Mouse (Mus musculus) heart, embryonic 11.5 days (tissue): Measurements from ENCODE around the gene Ppp1r37. TPM values are rescaled to one million over a fixed set of nuclear protein-coding genes. Genes with fewer than 3 reads are reported as not detected.

Experiments
- ATAC-seq: fragments of 200-750 bp; cut with Nextera tagmentation; replicated peaks from 2 replicates; pipeline ENCODE4 v1.8.0; 2017; ENCODE audit warnings: moderate library complexity; ENCODE audit not compliant: insufficient number of reproducible peaks, low FRiP score, low TSS enrichment
- H3K27ac ChIP-seq: fragments of 300-500 bp; sonication (generic); 2 replicates; pipeline ENCODE4 v1.5.1; 2014; ENCODE audit warnings: mild to moderate bottlenecking, low read depth, low read length
- H3K27me3 ChIP-seq: fragments of 300-500 bp; sonication (generic); 2 replicates; pipeline ENCODE4 v1.6.1; 2014; ENCODE audit warnings: mild to moderate bottlenecking, low read length, mixed read lengths; ENCODE audit not compliant: control insufficient read depth, insufficient read depth
- H3K36me3 ChIP-seq: fragments of 300-500 bp; sonication (generic); 2 replicates; pipeline ENCODE4 v1.6.1; 2014; ENCODE audit warnings: mild to moderate bottlenecking, low read length, moderate library complexity, mixed read lengths; ENCODE audit not compliant: control insufficient read depth, insufficient read depth
- H3K4me1 ChIP-seq: fragments of 300-500 bp; sonication (generic); 2 replicates; pipeline ENCODE4 v1.6.1; 2014; ENCODE audit warnings: low read length; ENCODE audit not compliant: control insufficient read depth, insufficient read depth
- H3K4me2 ChIP-seq: fragments of 300-500 bp; sonication (generic); 2 replicates; pipeline ENCODE4 v1.6.1; 2014; ENCODE audit warnings: mild to moderate bottlenecking, moderate library complexity
- H3K4me3 ChIP-seq: fragments of 300-500 bp; sonication (generic); 2 replicates; pipeline ENCODE4 v1.5.1; 2014; ENCODE audit warnings: low read depth, low read length
- H3K9ac ChIP-seq: fragments of 300-500 bp; sonication (generic); 2 replicates; pipeline ENCODE4 v1.6.1; 2014; ENCODE audit warnings: mild to moderate bottlenecking, low read depth, low read length, moderate library complexity
- H3K9me3 ChIP-seq: fragments of 300-500 bp; sonication (generic); replicated peaks from 2 replicates; pipeline ENCODE4 v1.6.1; 2016; ENCODE audit warnings: low read length; ENCODE audit not compliant: control insufficient read depth
- WGBS: fragments of 180-500 bp; shearing (Covaris S2); extraction: QIAGEN DNeasy Blood & Tissue Kit; methylation state at CpG from one replicate; pipeline ENCODE4 v1.1.7; 2014; ENCODE audit not compliant: insufficient replicate concordance; 5-methylcytosine and 5-hydroxymethylcytosine counted together
- polyA plus RNA-seq: library from polyadenylated mRNA; unstranded; fragments of >200 nt; fragmentation: Nextera tagmentation; extraction: Ambion mirVana; gene quantifications from 2 replicates; pipeline ENCODE4 v1.2.1, GENCODE M21; 2014

Gene Ppp1r37
- polyA plus RNA-seq, 1 experiment from 2014 or later: 5.2 TPM

- ATAC-seq: no peak
- Histone ChIP-seq H3K27ac (no peak overlapping the region), H3K9ac (no peak overlapping the region), H3K27me3 (peaks cover 26% of the 10 kb centered on the region), H3K9me3 (no peaks in the 10 kb centered on the region), H3K4me1 (0 out of 2 replicates have a peak, but pooled peaks cover 3% of the 10 kb centered on the region), H3K4me2 (no peak overlapping the region), H3K36me3 (no peaks in the 10 kb centered on the region; the same call in 1 of the 2 replicates), H3K4me3 (no peak overlapping the region)
- 81% methylated on average over 25 of the region's 25 CpGs for WGBS
Measured at GRCm38 (mm10) chr7:19494751-19495474, 68.0 kb downstream of the Ppp1r37 start.

GRCm38 (mm10) chr7:19491731-19492130, 71.1 kb downstream of the Ppp1r37 start:
- 0 out of 2 replicates have a peak, but pooled peaks have one; percentile 17 for ATAC-seq
- Histone ChIP-seq H3K4me1 (0 out of 2 replicates have a peak, but pooled peaks cover 3% of the 10 kb centered on the region), H3K27me3 (peaks cover 48% of the 10 kb centered on the region), H3K4me3 (peak overlapping the region; percentile 23; the same call in 1 of the 2 replicates), H3K36me3 (no peaks in the 10 kb centered on the region; the same call in 1 of the 2 replicates), H3K4me2 (peak overlapping the region; percentile 66), H3K27ac (no peak overlapping the region), H3K9me3 (no peaks in the 10 kb centered on the region), H3K9ac (peak overlapping the region; percentile 64)
- 4% methylated on average over 26 of the region's 26 CpGs for WGBS

GRCm38 (mm10) chr7:19489525-19489924, 73.4 kb downstream of the Ppp1r37 start:
- no peak overlapping the region for H3K27ac ChIP-seq
- 19% methylated on average over 31 of the region's 31 CpGs for WGBS
- H3K4me1 ChIP-seq: 0 out of 2 replicates have a peak, but pooled peaks cover 3% of the 10 kb centered on the region
- H3K9me3 ChIP-seq: no peaks in the 10 kb centered on the region
- peak overlapping the region; percentile 37 for H3K4me2 ChIP-seq
- H3K27me3 ChIP-seq: peaks cover 45% of the 10 kb centered on the region
- H3K9ac ChIP-seq: no peak overlapping the region
- H3K36me3 ChIP-seq: no peaks in the 10 kb centered on the region; the same call in 1 of the 2 replicates
- H3K4me3 ChIP-seq: peak overlapping the region; percentile 21
- ATAC-seq: no peak

GRCm38 (mm10) chr7:19486549-19486948, 76.3 kb downstream of the Ppp1r37 start:
- Histone ChIP-seq H3K27me3 (peaks cover 38% of the 10 kb centered on the region), H3K4me1 (0 out of 2 replicates have a peak, but pooled peaks cover under 1% of the 10 kb centered on the region), H3K9me3 (no peaks in the 10 kb centered on the region)

GRCm38 (mm10) chr7:19485488-19485887, 77.4 kb downstream of the Ppp1r37 start:
- no peak for ATAC-seq
- Histone ChIP-seq H3K4me1 (no peaks in the 10 kb centered on the region), H3K27me3 (peaks cover 27% of the 10 kb centered on the region), H3K27ac (no peak overlapping the region), H3K9ac (no peak overlapping the region), H3K36me3 (no peaks in the 10 kb centered on the region), H3K9me3 (no peaks in the 10 kb centered on the region), H3K4me2 (no peak overlapping the region), H3K4me3 (no peak overlapping the region)
- WGBS: 78% methylated on average over 1 of the region's 1 CpGs

More at GRCm38 (mm10) chr7:19486549-19486948, 76.3 kb downstream of the Ppp1r37 start:
- WGBS: 62% methylated on average over 7 of the region's 7 CpGs
- Histone ChIP-seq H3K27ac (no peak overlapping the region), H3K4me3 (no peak overlapping the region), H3K4me2 (no peak overlapping the region), H3K36me3 (no peaks in the 10 kb centered on the region; the same call in 1 of the 2 replicates), H3K9ac (no peak overlapping the region)
- ATAC-seq: no peak

- H3K4me1 ChIP-seq: no peaks in the 10 kb centered on the region
- no peak for ATAC-seq
- no peak overlapping the region for H3K4me2 ChIP-seq
- H3K4me3 ChIP-seq: no peak overlapping the region
- no peak overlapping the region for H3K27ac ChIP-seq
- no peak overlapping the region for H3K9ac ChIP-seq
- peaks cover 6% of the 10 kb centered on the region for H3K27me3 ChIP-seq
- H3K9me3 ChIP-seq: no peaks in the 10 kb centered on the region
- H3K36me3 ChIP-seq: no peaks in the 10 kb centered on the region
- WGBS: 77% methylated on average over 8 of the region's 8 CpGs
Measured at GRCm38 (mm10) chr7:19483281-19483680, 79.6 kb downstream of the Ppp1r37 start.

Other genes starting within 250 kb of the Ppp1r37 start
- 72.5 and 74.5 TPM in 2 replicates for gene Ercc1, start 218.3 kb downstream of the Ppp1r37 start, polyA plus RNA-seq
- 17.6 and 18.9 TPM in 2 replicates for gene Cd3eap, start 203.6 kb downstream of the Ppp1r37 start, polyA plus RNA-seq
- 12.4 and 17.6 TPM in 2 replicates for gene Ppp1r13l, start 203.3 kb downstream of the Ppp1r37 start, polyA plus RNA-seq
- gene Ercc2, start 181.1 kb downstream of the Ppp1r37 start, polyA plus RNA-seq: 6.1 and 6.6 TPM in 2 replicates
- gene Klc3, start 159.0 kb downstream of the Ppp1r37 start, polyA plus RNA-seq: 2.2 and 3.7 TPM in 2 replicates
- 11.0 and 13.3 TPM in 2 replicates for gene Ckm, start 158.3 kb downstream of the Ppp1r37 start, polyA plus RNA-seq
- 8.0 and 9.7 TPM in 2 replicates for gene Mark4, start 104.3 kb downstream of the Ppp1r37 start, polyA plus RNA-seq
- 2.2 and 2.7 TPM in 2 replicates for gene Exoc3l2, start 99.7 kb downstream of the Ppp1r37 start, polyA plus RNA-seq
- gene Bloc1s3, start 54.7 kb downstream of the Ppp1r37 start, polyA plus RNA-seq: 1.2 TPM in 2 replicates
- gene Trappc6a, start 54.7 kb downstream of the Ppp1r37 start, polyA plus RNA-seq: 77.0 and 79.0 TPM in 2 replicates
- 0.15 TPM in 1 of 2 replicates, not detected in the other for gene Nkpd1, start 45.2 kb downstream of the Ppp1r37 start, polyA plus RNA-seq
- gene Zfp296, start 14.2 kb upstream of the Ppp1r37 start, polyA plus RNA-seq: 0.30 TPM in 1 of 2 replicates, not detected in the other
- 141 and 157 TPM in 2 replicates for gene Gemin7, start 14.5 kb upstream of the Ppp1r37 start, polyA plus RNA-seq
- 33.2 and 34.3 TPM in 2 replicates for gene Clasrp, start 41.4 kb upstream of the Ppp1r37 start, polyA plus RNA-seq
- gene Relb, start 66.4 kb upstream of the Ppp1r37 start, polyA plus RNA-seq: 3.3 and 3.7 TPM in 2 replicates
- gene Clptm1, start 102.0 kb upstream of the Ppp1r37 start, polyA plus RNA-seq: 86.8 and 89.4 TPM in 2 replicates
- 4.9 TPM in 1 of 2 replicates, not detected in the other for gene Apoc2, start 114.9 kb upstream of the Ppp1r37 start, polyA plus RNA-seq
- 1.2 TPM in 1 of 2 replicates, not detected in the other for gene Gm44805, start 118.3 kb upstream of the Ppp1r37 start, polyA plus RNA-seq
- 0.34 TPM in 1 of 2 replicates, not detected in the other for gene Apoc4, start 118.4 kb upstream of the Ppp1r37 start, polyA plus RNA-seq
- 6.9 and 10.8 TPM in 2 replicates for gene Apoc1, start 129.6 kb upstream of the Ppp1r37 start, polyA plus RNA-seq
- gene Apoe, start 136.1 kb upstream of the Ppp1r37 start, polyA plus RNA-seq: 357 and 371 TPM in 2 replicates
- 142 and 154 TPM in 2 replicates for gene Tomm40, start 152.4 kb upstream of the Ppp1r37 start, polyA plus RNA-seq
- gene Nectin2, start 187.4 kb upstream of the Ppp1r37 start, polyA plus RNA-seq: 87.0 and 100 TPM in 2 replicates
- 163 and 173 TPM in 2 replicates for gene Bcam, start 207.9 kb upstream of the Ppp1r37 start, polyA plus RNA-seq
- 0.20 and 0.24 TPM in 2 replicates for gene Cblc, start 233.7 kb upstream of the Ppp1r37 start, polyA plus RNA-seq